Mouse (Mus musculus) cerebellum, adult 2 months (tissue): ENCODE results near the gene Zfp641.

ENCODE experiments used
- CTCF ChIP-seq: fragments of 200-500 bp; IDR thresholded peaks from 2 replicates; pipeline ENCODE4 v1.5.1; 2011; ENCODE audit warnings: low read depth, mild to moderate bottlenecking, control low read depth, low read length, moderate library complexity, borderline replicate concordance; ENCODE audit not compliant: insufficient read depth
- POLR2A ChIP-seq: fragments of 200-500 bp; IDR thresholded peaks from 2 replicates; pipeline ENCODE4 v1.6.1; 2011; ENCODE audit warnings: low read length, control low read depth, borderline replicate concordance; ENCODE audit not compliant: insufficient read depth

DNA sequence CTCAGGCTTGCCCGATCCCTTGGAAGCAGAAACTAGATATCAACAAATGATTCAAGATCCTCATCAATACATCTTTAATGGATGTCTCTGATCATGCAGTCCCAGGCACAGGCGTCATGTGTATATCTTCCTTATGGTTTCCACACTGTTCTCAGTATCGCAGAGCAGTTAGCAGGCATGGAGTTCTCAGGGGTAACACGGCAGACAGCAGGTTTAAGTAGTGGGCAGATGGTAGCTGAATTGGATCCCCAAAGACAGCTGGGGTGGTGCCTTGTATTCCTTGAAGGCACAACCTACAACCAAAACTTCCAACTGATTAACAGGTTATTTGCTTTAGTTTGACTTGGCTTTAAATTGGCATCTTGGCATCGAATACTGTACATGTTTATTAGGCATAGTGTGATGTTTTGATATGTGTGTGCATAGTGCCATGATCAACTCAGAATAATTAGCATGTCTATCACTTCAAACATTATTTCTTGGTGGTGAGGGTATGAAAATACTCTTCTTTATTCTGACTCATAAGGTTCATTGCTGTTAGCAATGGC lies 21.3 kb upstream of the Zfp641 start, which contains the start of gene Olfr285:
- TF ChIP-seq CTCF (no peak), POLR2A (no peak)
